Mouse (Mus musculus): ENCODE data around the gene Hhat. TPM values are rescaled to one million over a fixed set of nuclear protein-coding genes. Genes with fewer than 3 reads are reported as not detected.

The Hhat gene
- polyA plus RNA-seq, 1 experiment, result 3.1 TPM

DNA sequence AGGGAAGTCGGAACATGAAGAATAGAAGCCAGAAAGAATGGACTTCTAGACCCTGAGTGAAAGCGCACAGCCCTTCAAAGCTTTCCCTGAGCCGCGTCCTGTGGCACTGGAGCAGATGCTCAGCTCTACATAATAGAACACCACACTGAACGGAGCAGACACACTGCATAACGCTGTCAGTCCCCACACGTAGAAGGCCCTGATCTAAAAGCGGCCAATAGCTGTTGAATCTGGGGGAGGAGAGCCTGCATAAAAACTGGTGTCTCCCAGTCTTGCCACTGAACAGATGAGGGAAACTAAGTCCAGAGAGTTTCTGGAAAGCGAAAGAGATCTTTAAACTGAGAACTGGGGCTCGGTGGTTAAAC, 911 bp downstream of the Hhat start:
- H3K27me3 ChIP-seq (ENCODE audit: control insufficient read depth, insufficient read depth, low read length, poor library complexity, severe bottlenecking), result no peaks in the 10 kb centered on the region
- no peaks in the 10 kb centered on the region for H3K9me3 ChIP-seq (replicated peaks; ENCODE audit: control insufficient read depth, insufficient read depth, low read length, poor library complexity, severe bottlenecking)
- H3K4me3 ChIP-seq (ENCODE audit: low read depth, low read length), result peak overlapping the region; percentile 67; the same call in 1 of the 2 replicates
- no peak overlapping the region for H3K27ac ChIP-seq (ENCODE audit: insufficient read depth, low read length)
- no peaks in the 10 kb centered on the region for H3K4me1 ChIP-seq (ENCODE audit: control insufficient read depth, insufficient read depth, low read length)
- peak overlapping the region; percentile 80; the same call in 1 of the 2 replicates for H3K9ac ChIP-seq (ENCODE audit: low read depth, poor library complexity, severe bottlenecking)
- no peaks in the 10 kb centered on the region for H3K36me3 ChIP-seq (ENCODE audit: control insufficient read depth, insufficient read depth, low read length, poor library complexity, severe bottlenecking)
- TF ChIP-seq EP300 (IDR thresholded peaks at IDR 0.05; ENCODE audit: insufficient read depth, low read depth, low read length) (no peak), POLR2A (IDR thresholded peaks at IDR 0.05; ENCODE audit: insufficient read depth, low read length) (no peak), CTCF (IDR thresholded peaks at IDR 0.05; ENCODE audit: low read depth, low read length) (no peak)

GRCm38 (mm10) chr1:192765531-192765930, 5.5 kb downstream of the Hhat start:
- H3K9ac ChIP-seq (ENCODE audit: low read depth, poor library complexity, severe bottlenecking), result no peak overlapping the region
- H3K36me3 ChIP-seq (ENCODE audit: control insufficient read depth, insufficient read depth, low read length, poor library complexity, severe bottlenecking), result no peaks in the 10 kb centered on the region
- no peaks in the 10 kb centered on the region for H3K9me3 ChIP-seq (replicated peaks; ENCODE audit: control insufficient read depth, insufficient read depth, low read length, poor library complexity, severe bottlenecking)
- H3K27me3 ChIP-seq (ENCODE audit: control insufficient read depth, insufficient read depth, low read length, poor library complexity, severe bottlenecking), result no peaks in the 10 kb centered on the region
- H3K4me3 ChIP-seq (ENCODE audit: low read depth, low read length), result no peak overlapping the region
- H3K4me1 ChIP-seq (ENCODE audit: control insufficient read depth, insufficient read depth, low read length), result peaks cover 2% of the 10 kb centered on the region
- H3K27ac ChIP-seq (ENCODE audit: insufficient read depth, low read length), result no peak overlapping the region
- TF ChIP-seq POLR2A (IDR thresholded peaks at IDR 0.05; ENCODE audit: insufficient read depth, low read length) (no peak), CTCF (IDR thresholded peaks at IDR 0.05; ENCODE audit: low read depth, low read length) (peak; percentile 75), EP300 (IDR thresholded peaks at IDR 0.05; ENCODE audit: insufficient read depth, low read depth, low read length) (no peak)

DNA sequence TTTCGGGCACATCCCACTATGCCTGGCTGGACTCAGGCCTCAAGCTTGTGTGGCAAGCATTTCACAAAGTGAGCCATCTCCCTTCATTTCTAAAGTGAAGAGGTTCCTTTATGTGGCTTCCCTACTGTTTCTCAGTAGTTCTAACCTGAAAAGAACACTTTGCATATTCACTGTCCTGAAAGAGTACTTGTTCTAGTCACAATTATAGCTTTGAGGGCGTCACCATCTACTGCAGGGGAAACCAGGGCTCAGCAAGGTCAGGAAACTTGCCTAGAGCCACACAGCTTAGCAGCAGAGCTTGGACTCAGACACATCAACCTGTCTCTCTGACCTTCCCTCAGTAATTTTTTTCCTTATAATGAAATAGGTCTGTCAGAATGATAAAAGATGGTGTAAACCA, 6.5 kb downstream of the Hhat start:
- no peak overlapping the region for H3K9ac ChIP-seq (ENCODE audit: low read depth, poor library complexity, severe bottlenecking)
- TF ChIP-seq EP300 (IDR thresholded peaks at IDR 0.05; ENCODE audit: insufficient read depth, low read depth, low read length) (peak; percentile 69), POLR2A (IDR thresholded peaks at IDR 0.05; ENCODE audit: insufficient read depth, low read length) (no peak)
- peaks cover 2% of the 10 kb centered on the region for H3K4me1 ChIP-seq (ENCODE audit: control insufficient read depth, insufficient read depth, low read length)
- H3K4me3 ChIP-seq (ENCODE audit: low read depth, low read length), result no peak overlapping the region
- H3K36me3 ChIP-seq (ENCODE audit: control insufficient read depth, insufficient read depth, low read length, poor library complexity, severe bottlenecking), result no peaks in the 10 kb centered on the region
- H3K9me3 ChIP-seq (replicated peaks; ENCODE audit: control insufficient read depth, insufficient read depth, low read length, poor library complexity, severe bottlenecking), result no peaks in the 10 kb centered on the region
- H3K27ac ChIP-seq (ENCODE audit: insufficient read depth, low read length), result no peak overlapping the region
- H3K27me3 ChIP-seq (ENCODE audit: control insufficient read depth, insufficient read depth, low read length, poor library complexity, severe bottlenecking), result no peaks in the 10 kb centered on the region

- H3K4me1 ChIP-seq (ENCODE audit: control insufficient read depth, insufficient read depth, low read length), result peaks cover 2% of the 10 kb centered on the region
- TF ChIP-seq POLR2A (IDR thresholded peaks at IDR 0.05; ENCODE audit: insufficient read depth, low read length) (no peak), EP300 (IDR thresholded peaks at IDR 0.05; ENCODE audit: insufficient read depth, low read depth, low read length) (no peak), CTCF (IDR thresholded peaks at IDR 0.05; ENCODE audit: low read depth, low read length) (no peak)
- no peaks in the 10 kb centered on the region for H3K36me3 ChIP-seq (ENCODE audit: control insufficient read depth, insufficient read depth, low read length, poor library complexity, severe bottlenecking)
- no peak overlapping the region for H3K27ac ChIP-seq (ENCODE audit: insufficient read depth, low read length)
- H3K9ac ChIP-seq (ENCODE audit: low read depth, poor library complexity, severe bottlenecking), result no peak overlapping the region
- H3K4me3 ChIP-seq (ENCODE audit: low read depth, low read length), result no peak overlapping the region
- H3K9me3 ChIP-seq (replicated peaks; ENCODE audit: control insufficient read depth, insufficient read depth, low read length, poor library complexity, severe bottlenecking), result no peaks in the 10 kb centered on the region
- no peaks in the 10 kb centered on the region for H3K27me3 ChIP-seq (ENCODE audit: control insufficient read depth, insufficient read depth, low read length, poor library complexity, severe bottlenecking)
Measured at GRCm38 (mm10) chr1:192762946-192763933, 7.8 kb downstream of the Hhat start.

DNA sequence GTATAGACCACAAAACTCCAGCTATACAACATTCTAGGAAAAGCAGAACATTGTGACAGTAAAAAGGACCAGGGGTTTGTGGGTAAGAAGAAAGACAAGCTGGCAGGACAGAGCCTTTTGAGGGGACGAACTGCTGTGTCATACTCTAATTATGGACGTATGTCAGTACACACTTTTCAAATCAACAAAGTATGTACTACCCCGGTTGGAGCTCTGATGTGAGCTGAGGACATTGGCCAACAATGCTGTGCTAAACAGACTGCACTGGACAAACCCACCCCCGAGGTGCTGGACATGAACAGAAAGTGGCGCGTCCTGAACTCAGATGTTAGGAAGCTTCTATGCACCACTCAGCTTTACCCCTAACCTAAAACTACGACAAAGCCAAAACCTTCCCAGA, 14.3 kb downstream of the Hhat start:
- H3K4me1 ChIP-seq (ENCODE audit: control insufficient read depth, insufficient read depth, low read length), result no peaks in the 10 kb centered on the region
- H3K27me3 ChIP-seq (ENCODE audit: control insufficient read depth, insufficient read depth, low read length, poor library complexity, severe bottlenecking), result no peaks in the 10 kb centered on the region
- H3K27ac ChIP-seq (ENCODE audit: insufficient read depth, low read length), result no peak overlapping the region
- no peaks in the 10 kb centered on the region for H3K9me3 ChIP-seq (replicated peaks; ENCODE audit: control insufficient read depth, insufficient read depth, low read length, poor library complexity, severe bottlenecking)
- TF ChIP-seq CTCF (IDR thresholded peaks at IDR 0.05; ENCODE audit: low read depth, low read length), result no peak
- TF ChIP-seq POLR2A (IDR thresholded peaks at IDR 0.05; ENCODE audit: insufficient read depth, low read length), result no peak
- TF ChIP-seq EP300 (IDR thresholded peaks at IDR 0.05; ENCODE audit: insufficient read depth, low read depth, low read length), result no peak
- H3K4me3 ChIP-seq (ENCODE audit: low read depth, low read length), result no peak overlapping the region
- no peaks in the 10 kb centered on the region for H3K36me3 ChIP-seq (ENCODE audit: control insufficient read depth, insufficient read depth, low read length, poor library complexity, severe bottlenecking)
- H3K9ac ChIP-seq (ENCODE audit: low read depth, poor library complexity, severe bottlenecking), result no peak overlapping the region

All from ES-Bruce4 (cell line).